Mouse (Mus musculus) heart, postnatal 0 days (tissue): ENCODE results near the gene Copg1. TPM values are rescaled to one million over a fixed set of nuclear protein-coding genes. Genes with fewer than 3 reads are reported as not detected.

Source experiments
- ATAC-seq: fragments of 200-750 bp; cut with Nextera tagmentation; 2 replicates; pipeline ENCODE4 v1.8.0; 2017; ENCODE audit warnings: low read depth, moderate number of reproducible peaks, moderate library complexity; ENCODE audit not compliant: insufficient read depth
- DNase-seq: peaks from one replicate; pipeline ENCODE4 v3.0.0-alpha.2; 2016; ENCODE audit warnings: low spot score
- H3K27ac ChIP-seq: fragments of 300-500 bp; sonication (generic); 2 replicates; pipeline ENCODE4 v1.5.1; 2014; ENCODE audit warnings: low read depth, mild to moderate bottlenecking
- H3K27me3 ChIP-seq: fragments of 300-500 bp; sonication (generic); 2 replicates; pipeline ENCODE4 v1.6.1; 2014; ENCODE audit warnings: low read length, mixed read lengths; ENCODE audit not compliant: control insufficient read depth, insufficient read depth
- H3K36me3 ChIP-seq: fragments of 300-500 bp; sonication (generic); replicated peaks from 2 replicates; pipeline ENCODE4 v1.6.1; 2014; ENCODE audit warnings: low read length, mixed read lengths; ENCODE audit not compliant: control insufficient read depth, insufficient read depth
- H3K4me1 ChIP-seq: fragments of 300-500 bp; sonication (generic); 2 replicates; pipeline ENCODE4 v1.6.1; 2014; ENCODE audit warnings: antibody characterized with exemption; ENCODE audit not compliant: control insufficient read depth, insufficient read depth
- H3K4me2 ChIP-seq: fragments of 300-500 bp; sonication (generic); 2 replicates; pipeline ENCODE4 v1.6.1; 2014; ENCODE audit warnings: low read depth, mild to moderate bottlenecking, low read length, moderate library complexity
- H3K4me3 ChIP-seq: fragments of 300-500 bp; sonication (generic); 2 replicates; pipeline ENCODE4 v1.5.1; 2014; ENCODE audit warnings: low read depth, low read length
- H3K9ac ChIP-seq: fragments of 300-500 bp; sonication (generic); replicated peaks from 2 replicates; pipeline ENCODE4 v1.6.1; 2014; ENCODE audit warnings: low read depth, low read length, mixed read lengths
- H3K9me3 ChIP-seq: fragments of 300-500 bp; sonication (generic); replicated peaks from 2 replicates; pipeline ENCODE4 v1.6.1; 2016; ENCODE audit warnings: low read length; ENCODE audit not compliant: control insufficient read depth
- CTCF ChIP-seq: IDR thresholded peaks from 2 replicates; pipeline ENCODE4 v1.5.1; 2016; ENCODE audit warnings: antibody characterized with exemption, control low read depth, low read depth
- EP300 ChIP-seq: IDR thresholded peaks from 2 replicates; pipeline ENCODE4 v1.6.1; 2016; ENCODE audit warnings: antibody characterized with exemption, low read depth
- WGBS: fragments of 180-500 bp; shearing (Covaris S2); extraction: QIAGEN DNeasy Blood & Tissue Kit; methylation state at CpG from one replicate; pipeline ENCODE4 v1.1.7; 2014; 5-methylcytosine and 5-hydroxymethylcytosine counted together
- polyA plus RNA-seq: library from polyadenylated mRNA; unstranded; fragments of >200 nt; fragmentation: Nextera tagmentation; extraction: Ambion mirVana; gene quantifications from 2 replicates; pipeline ENCODE4 v1.2.1, GENCODE M21; 2015
- total RNA-seq: library from RNA; depleted of rRNA; stranded (reverse); fragments of >200 nt; gene quantifications from 2 replicates; pipeline ENCODE4 v1.2.3, GENCODE M21; 2014; ENCODE audit warnings: low replicate concordance

The Copg1 gene
- total and polyA plus RNA-seq, 2 experiments from 2014 or later: 66.3 to 92.4 TPM

GRCm38 (mm10) chr6:87851871-87852270, 35.7 kb upstream of the Copg1 start:
- H3K4me1 ChIP-seq: peaks cover 26% of the 10 kb centered on the region
- no peak overlapping the region for H3K4me2 ChIP-seq
- H3K4me3 ChIP-seq: no peak overlapping the region
- peaks cover 3% of the 10 kb centered on the region; the same call in 1 of the 2 replicates for H3K36me3 ChIP-seq
- no peak for ATAC-seq
- no peak for TF ChIP-seq CTCF
- TF ChIP-seq EP300: no peak
- H3K9ac ChIP-seq: no peak overlapping the region
- H3K9me3 ChIP-seq: no peaks in the 10 kb centered on the region
- DNase-seq: no peak
- H3K27ac ChIP-seq: no peak overlapping the region
- WGBS: 73% methylated on average over 6 of the region's 6 CpGs
- H3K27me3 ChIP-seq: no peaks in the 10 kb centered on the region

GRCm38 (mm10) chr6:87853446-87853845, 34.2 kb upstream of the Copg1 start:
- Histone ChIP-seq H3K36me3 (peaks cover 2% of the 10 kb centered on the region; the same call in 1 of the 2 replicates), H3K27me3 (no peaks in the 10 kb centered on the region), H3K4me2 (no peak overlapping the region), H3K9ac (no peak overlapping the region), H3K4me3 (no peak overlapping the region), H3K27ac (no peak overlapping the region), H3K4me1 (peaks cover 12% of the 10 kb centered on the region; the same call in 1 of the 2 replicates), H3K9me3 (no peaks in the 10 kb centered on the region)
- DNase-seq (no peak), ATAC-seq (no peak)
- 71% methylated on average over 4 of the region's 4 CpGs for WGBS
- TF ChIP-seq EP300 (no peak), CTCF (no peak)

GRCm38 (mm10) chr6:87857071-87857470, 30.5 kb upstream of the Copg1 start:
- Histone ChIP-seq H3K36me3 (no peaks in the 10 kb centered on the region), H3K4me1 (no peaks in the 10 kb centered on the region), H3K9ac (no peak overlapping the region), H3K4me3 (no peak overlapping the region), H3K27me3 (no peaks in the 10 kb centered on the region), H3K4me2 (no peak overlapping the region), H3K27ac (no peak overlapping the region), H3K9me3 (no peaks in the 10 kb centered on the region)
- TF ChIP-seq CTCF (no peak), EP300 (no peak)
- no peak for ATAC-seq
- WGBS: 17% methylated on average over 1 of the region's 1 CpGs
- no peak for DNase-seq

- DNase-seq: no peak
- WGBS: 77% methylated on average over 6 of the region's 6 CpGs
Measured at GRCm38 (mm10) chr6:87866211-87866610, 21.4 kb upstream of the Copg1 start.

GRCm38 (mm10) chr6:87867256-87867655, 20.4 kb upstream of the Copg1 start:
- Histone ChIP-seq H3K27ac (no peak overlapping the region), H3K4me1 (no peaks in the 10 kb centered on the region), H3K9ac (no peak overlapping the region), H3K4me3 (no peak overlapping the region), H3K36me3 (no peaks in the 10 kb centered on the region), H3K9me3 (no peaks in the 10 kb centered on the region), H3K27me3 (no peaks in the 10 kb centered on the region), H3K4me2 (no peak overlapping the region)
- 57% methylated on average over 2 of the region's 2 CpGs for WGBS
- TF ChIP-seq CTCF (no peak), EP300 (no peak)
- ATAC-seq: no peak
- no peak for DNase-seq

More at GRCm38 (mm10) chr6:87866211-87866610, 21.4 kb upstream of the Copg1 start:
- H3K4me3 ChIP-seq: no peak overlapping the region
- TF ChIP-seq CTCF (no peak), EP300 (no peak)
- H3K36me3 ChIP-seq: no peaks in the 10 kb centered on the region
- no peaks in the 10 kb centered on the region for H3K27me3 ChIP-seq
- no peaks in the 10 kb centered on the region for H3K9me3 ChIP-seq
- H3K27ac ChIP-seq: no peak overlapping the region
- no peak overlapping the region for H3K4me2 ChIP-seq
- ATAC-seq: no peak
- no peaks in the 10 kb centered on the region for H3K4me1 ChIP-seq
- H3K9ac ChIP-seq: no peak overlapping the region

GRCm38 (mm10) chr6:87868871-87869506, 18.6 kb upstream of the Copg1 start:
- H3K9ac ChIP-seq: no peak overlapping the region
- H3K36me3 ChIP-seq: no peaks in the 10 kb centered on the region
- no peaks in the 10 kb centered on the region for H3K27me3 ChIP-seq
- no peak overlapping the region for H3K4me3 ChIP-seq
- H3K27ac ChIP-seq: no peak overlapping the region
- DNase-seq (peak; percentile 75), ATAC-seq (peak; percentile 84)
- H3K4me2 ChIP-seq: no peak overlapping the region
- no peaks in the 10 kb centered on the region for H3K9me3 ChIP-seq
- WGBS: 42% methylated on average over 9 of the region's 9 CpGs
- H3K4me1 ChIP-seq: no peaks in the 10 kb centered on the region; the same call in 1 of the 2 replicates
- TF ChIP-seq CTCF (no peak), EP300 (no peak)
